Mouse (Mus musculus) limb, embryonic 11.5 days (tissue): Measurements from ENCODE around the gene Adarb1. TPM values are rescaled to one million over a fixed set of nuclear protein-coding genes. Genes with fewer than 3 reads are reported as not detected.

ENCODE experiments used
- ATAC-seq: fragments of 200-750 bp; cut with Nextera tagmentation; 2 replicates; pipeline ENCODE4 v1.8.0; 2017; ENCODE audit warnings: low read depth; ENCODE audit not compliant: insufficient number of reproducible peaks, low FRiP score, low TSS enrichment
- DNase-seq: peaks from one replicate; pipeline ENCODE4 v3.0.0-alpha.2; 2015; ENCODE audit warnings: low spot score
- H3K27ac ChIP-seq: fragments of 300-500 bp; sonication (generic); replicated peaks from 2 replicates; pipeline ENCODE4 v1.5.1; 2014; ENCODE audit warnings: low read depth, mild to moderate bottlenecking, low read length
- H3K27me3 ChIP-seq: fragments of 300-500 bp; sonication (generic); 2 replicates; pipeline ENCODE4 v1.6.1; 2014; ENCODE audit warnings: mild to moderate bottlenecking, low read length, mixed read lengths; ENCODE audit not compliant: control insufficient read depth, insufficient read depth
- H3K36me3 ChIP-seq: fragments of 300-500 bp; sonication (generic); 2 replicates; pipeline ENCODE4 v1.6.1; 2014; ENCODE audit warnings: mild to moderate bottlenecking, low read length, moderate library complexity, mixed read lengths; ENCODE audit not compliant: control insufficient read depth, insufficient read depth
- H3K4me1 ChIP-seq: fragments of 300-500 bp; sonication (generic); 2 replicates; pipeline ENCODE4 v1.6.1; 2014; ENCODE audit warnings: low read length, mixed read lengths; ENCODE audit not compliant: control insufficient read depth, insufficient read depth
- H3K4me2 ChIP-seq: fragments of 300-500 bp; sonication (generic); 2 replicates; pipeline ENCODE4 v1.6.1; 2014; ENCODE audit warnings: low read depth, mild to moderate bottlenecking, moderate library complexity; ENCODE audit not compliant: severe bottlenecking
- H3K4me3 ChIP-seq: fragments of 300-500 bp; sonication (generic); 2 replicates; pipeline ENCODE4 v1.5.1; 2014; ENCODE audit warnings: low read depth, low read length
- H3K9ac ChIP-seq: fragments of 300-500 bp; sonication (generic); 2 replicates; pipeline ENCODE4 v1.6.1; 2014; ENCODE audit warnings: mild to moderate bottlenecking, low read length
- H3K9me3 ChIP-seq: fragments of 300-500 bp; sonication (generic); 2 replicates; pipeline ENCODE4 v1.6.1; 2016; ENCODE audit warnings: low read length; ENCODE audit not compliant: control insufficient read depth
- WGBS: fragments of 180-500 bp; shearing (Covaris S2); extraction: QIAGEN DNeasy Blood & Tissue Kit; methylation state at CpG from one replicate; pipeline ENCODE4 v1.1.7; 2014; 5-methylcytosine and 5-hydroxymethylcytosine counted together
- polyA plus RNA-seq: library from polyadenylated mRNA; unstranded; fragments of >200 nt; fragmentation: Nextera tagmentation; extraction: Ambion mirVana; gene quantifications from 2 replicates; pipeline ENCODE4 v1.2.1, GENCODE M21; 2014

Adarb1 gene
- polyA plus RNA-seq, 1 experiment from 2014 or later: 4.0 TPM

DNA sequence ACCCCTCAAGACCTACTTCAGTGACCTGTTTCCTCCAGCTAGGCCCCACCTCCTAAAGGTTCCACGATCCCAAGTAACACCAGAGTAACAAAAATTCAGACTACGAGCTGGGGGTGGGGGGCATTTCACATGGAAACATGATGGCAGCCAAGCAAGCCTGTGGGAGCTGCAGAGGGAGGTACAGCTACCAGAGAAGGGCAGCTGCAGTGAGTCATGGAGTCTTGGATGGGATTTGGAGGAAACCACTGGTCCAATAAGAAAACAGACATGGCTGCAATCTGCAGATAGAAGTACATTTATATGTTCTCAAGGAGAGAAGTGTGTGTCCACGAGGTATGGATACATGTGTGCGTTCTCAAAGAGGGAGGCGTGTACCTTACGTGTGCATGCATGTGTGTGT is 173.3 kb downstream of the Adarb1 start:
- no peaks in the 10 kb centered on the region for H3K36me3 ChIP-seq
- H3K27ac ChIP-seq: no peak overlapping the region
- no peak overlapping the region for H3K4me3 ChIP-seq
- ATAC-seq (no peak), DNase-seq (no peak)
- no peaks in the 10 kb centered on the region for H3K27me3 ChIP-seq
- WGBS: 90% methylated on average over 6 of the region's 6 CpGs
- no peak overlapping the region for H3K4me2 ChIP-seq
- H3K9me3 ChIP-seq: no peaks in the 10 kb centered on the region
- no peak overlapping the region for H3K9ac ChIP-seq
- H3K4me1 ChIP-seq: no peaks in the 10 kb centered on the region

DNA sequence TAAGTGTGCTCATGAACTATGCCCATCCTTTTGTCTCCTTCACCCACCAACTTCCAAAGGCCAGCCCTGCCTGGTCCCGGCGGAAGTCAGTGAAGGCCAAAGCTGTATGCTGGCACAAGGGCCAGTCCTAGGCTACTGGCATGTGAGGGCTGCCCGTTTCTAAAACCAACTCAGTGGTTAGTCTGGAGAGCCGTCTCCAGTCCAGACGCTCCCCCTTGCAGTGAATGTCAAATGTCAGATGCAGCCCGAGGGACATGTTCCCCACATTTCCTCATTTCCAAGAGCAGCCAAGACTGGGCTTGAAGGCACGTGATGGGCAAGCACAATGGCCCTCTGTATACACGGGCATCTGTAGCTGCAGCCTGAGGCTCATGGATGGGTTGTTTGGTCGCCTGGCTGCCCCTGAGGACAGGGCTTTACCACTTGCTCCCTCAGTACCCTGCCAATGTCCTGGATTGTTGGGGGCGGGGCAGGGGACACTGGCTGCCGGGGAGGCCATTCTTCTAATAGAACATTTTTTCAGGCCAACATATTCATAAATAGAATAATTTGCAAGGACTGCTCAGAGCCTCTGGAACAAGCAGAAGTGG is 174.4 kb downstream of the Adarb1 start:
- H3K27ac ChIP-seq: no peak overlapping the region
- ATAC-seq (no peak), DNase-seq (no peak)
- no peak overlapping the region for H3K9ac ChIP-seq
- WGBS: 85% methylated on average over 11 of the region's 11 CpGs
- H3K4me1 ChIP-seq: no peaks in the 10 kb centered on the region
- H3K9me3 ChIP-seq: no peaks in the 10 kb centered on the region
- no peak overlapping the region for H3K4me2 ChIP-seq
- H3K27me3 ChIP-seq: no peaks in the 10 kb centered on the region
- H3K4me3 ChIP-seq: no peak overlapping the region
- no peaks in the 10 kb centered on the region for H3K36me3 ChIP-seq

- H3K4me1 ChIP-seq: no peaks in the 10 kb centered on the region
- H3K27ac ChIP-seq: no peak overlapping the region
- no peaks in the 10 kb centered on the region for H3K9me3 ChIP-seq
- ATAC-seq (no peak), DNase-seq (no peak)
- no peaks in the 10 kb centered on the region for H3K27me3 ChIP-seq
- no peak overlapping the region for H3K9ac ChIP-seq
- WGBS: 92% methylated on average over 14 of the region's 14 CpGs
- no peaks in the 10 kb centered on the region for H3K36me3 ChIP-seq
- no peak overlapping the region for H3K4me3 ChIP-seq
- no peak overlapping the region for H3K4me2 ChIP-seq
Measured at GRCm38 (mm10) chr10:77242871-77243270, 175.2 kb downstream of the Adarb1 start.

GRCm38 (mm10) chr10:77242396-77242795 is 175.7 kb downstream of the Adarb1 start:
- no peak for ATAC-seq
- no peak overlapping the region for H3K27ac ChIP-seq
- no peak overlapping the region for H3K4me2 ChIP-seq
- WGBS: 83% methylated on average over 3 of the region's 3 CpGs
- no peaks in the 10 kb centered on the region for H3K9me3 ChIP-seq
- no peak overlapping the region for H3K9ac ChIP-seq
- H3K4me3 ChIP-seq: no peak overlapping the region
- no peaks in the 10 kb centered on the region for H3K27me3 ChIP-seq
- H3K36me3 ChIP-seq: no peaks in the 10 kb centered on the region
- H3K4me1 ChIP-seq: no peaks in the 10 kb centered on the region
- DNase-seq: no peak

- Histone ChIP-seq H3K27ac (no peak overlapping the region), H3K27me3 (no peaks in the 10 kb centered on the region), H3K36me3 (no peaks in the 10 kb centered on the region), H3K9ac (no peak overlapping the region), H3K9me3 (no peaks in the 10 kb centered on the region), H3K4me1 (no peaks in the 10 kb centered on the region), H3K4me2 (no peak overlapping the region), H3K4me3 (no peak overlapping the region)
- WGBS: 84% methylated on average over 8 of the region's 8 CpGs
- no peak for DNase-seq
- no peak for ATAC-seq
Measured at GRCm38 (mm10) chr10:77240764-77241163, 177.3 kb downstream of the Adarb1 start.

Other genes with a start within 250 kb of the Adarb1 start
- gene Pofut2, start 159.1 kb downstream of the Adarb1 start, polyA plus RNA-seq: 77.6 and 83.9 TPM in 2 replicates
- gene Fam207a, start 97.5 kb upstream of the Adarb1 start, polyA plus RNA-seq: 43.4 and 43.8 TPM in 2 replicates
- 0.64 and 0.68 TPM in 2 replicates for gene Itgb2, start 112.0 kb upstream of the Adarb1 start, polyA plus RNA-seq
- 75.5 and 84.6 TPM in 2 replicates for gene Pttg1ip, start 163.4 kb upstream of the Adarb1 start, polyA plus RNA-seq
- 340 and 351 TPM in 2 replicates for gene Sumo3, start 187.8 kb upstream of the Adarb1 start, polyA plus RNA-seq
- gene Gm49325, start 187.9 kb upstream of the Adarb1 start, polyA plus RNA-seq: 2.3 TPM in 1 of 2 replicates, not detected in the other
- 52.3 and 52.6 TPM in 2 replicates for gene Ube2g2, start 204.0 kb upstream of the Adarb1 start, polyA plus RNA-seq